Mouse (Mus musculus) liver, postnatal 0 days (tissue): ENCODE data around the gene Sik1.
A peak's percentile ranks its signal among the peaks of the same experiment; 100 is the strongest.

Experiments
- CTCF ChIP-seq: sonication (generic); IDR thresholded peaks from 2 replicates; pipeline ENCODE4 v1.5.1; 2016; ENCODE audit warnings: antibody characterized with exemption, low read depth
- EP300 ChIP-seq: IDR thresholded peaks from 2 replicates; pipeline ENCODE4 v1.6.1; 2016; ENCODE audit warnings: antibody characterized with exemption, low read depth, mild to moderate bottlenecking

DNA sequence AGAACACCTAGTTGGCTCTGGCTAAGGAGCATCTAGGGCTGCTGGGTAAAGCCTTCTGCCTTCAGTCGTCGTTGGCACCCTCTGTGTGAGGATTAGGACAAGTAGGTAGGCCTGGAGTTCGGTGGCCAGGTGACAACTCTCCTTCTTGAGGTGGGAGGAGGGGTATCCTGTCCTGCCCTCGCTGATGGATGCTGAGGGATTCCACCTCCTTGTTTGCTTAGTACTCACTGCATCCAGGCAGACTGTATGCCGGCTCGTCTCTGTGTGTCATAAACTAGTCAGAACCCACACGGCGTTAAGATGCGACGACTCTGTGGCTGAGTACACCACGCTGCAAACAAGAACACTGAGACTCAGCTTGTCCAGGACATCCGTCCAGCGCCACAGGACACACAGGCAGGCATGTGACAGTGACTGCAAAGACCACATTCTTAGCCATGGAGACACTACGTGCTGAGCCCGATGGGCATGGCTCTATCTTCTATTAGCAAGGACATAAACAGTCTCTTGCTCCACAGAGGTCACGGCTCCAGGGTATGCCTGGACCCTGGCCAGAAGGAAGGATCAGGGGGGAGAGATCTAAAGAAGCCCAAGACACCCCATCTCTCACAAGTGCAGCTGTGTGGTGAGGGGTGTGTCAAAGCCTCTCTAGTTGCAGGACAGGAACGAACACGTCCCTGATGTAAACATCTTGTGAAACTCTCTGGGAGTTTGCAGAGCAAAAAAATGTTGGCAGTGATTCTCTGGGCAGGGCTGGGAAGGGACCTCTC, 13.6 kb downstream of the Sik1 start:
- TF ChIP-seq CTCF (no peak), EP300 (peak; percentile 45; the same call in 1 of the 2 replicates)
